Mouse (Mus musculus) megakaryocyte-erythroid progenitor cell, adult 5-6 weeks (primary cell): ENCODE results near the gene Pdcd1lg2. TPM values are rescaled to one million over a fixed set of nuclear protein-coding genes. Genes with fewer than 3 reads are reported as not detected.

Experiments
- ATAC-seq: replicated peaks from 2 replicates; pipeline ENCODE4 v1.8.0; 2016; ENCODE audit warnings: mild to moderate bottlenecking, inconsistent platforms; ENCODE audit not compliant: severe bottlenecking, poor library complexity, low FRiP score, low TSS enrichment
- total RNA-seq, 2 experiments: library from RNA; stranded (forward) in 1 of 2; stranded (reverse) in 1 of 2; fragments of 200-1000, 215-1000 nt in 1 of 2; fragments of >200 nt in 1 of 2; fragmentation: Nextera tagmentation in 1 of 2; gene quantifications; 2 replicates each; pipeline ENCODE4 v1.2.3; 2014 to 2017

The Pdcd1lg2 gene
- total RNA-seq, 2 experiments from 2014 or later = not detected

DNA sequence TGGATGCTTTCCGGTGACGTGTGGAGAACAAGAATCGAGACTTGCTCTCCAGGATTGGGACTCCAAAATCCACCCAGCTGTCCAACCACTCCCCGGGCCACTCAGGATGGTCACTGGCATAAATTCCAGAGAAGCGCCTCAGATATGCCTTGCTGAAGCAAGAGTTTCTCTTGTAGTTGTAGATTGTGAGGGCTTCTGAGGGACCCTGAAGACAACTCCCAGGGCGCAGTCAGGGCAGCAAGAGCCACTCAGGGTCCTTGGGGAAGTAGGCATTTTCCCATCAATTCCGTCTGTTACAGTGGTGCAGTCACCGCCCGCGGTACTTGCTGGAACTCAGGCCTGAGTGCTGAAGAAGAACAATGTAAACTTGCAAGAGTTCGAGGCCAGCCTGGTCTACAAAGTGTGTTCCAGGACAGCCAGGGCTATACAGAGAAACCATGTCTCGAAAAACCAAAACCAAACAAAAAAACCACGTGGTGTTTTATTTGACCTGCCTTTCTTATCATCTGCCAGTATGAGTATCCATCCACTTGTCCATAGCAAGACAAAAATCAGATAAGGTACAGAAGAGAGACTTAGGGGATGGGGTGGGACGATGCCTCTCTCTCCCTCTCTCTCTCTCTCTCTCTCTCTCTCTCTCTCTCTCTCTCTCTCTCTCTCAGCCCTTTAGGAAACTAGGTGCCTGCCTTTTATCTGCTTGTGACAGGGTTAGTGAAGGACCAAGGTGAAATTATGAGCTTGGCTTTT is 76.8 kb downstream of the Pdcd1lg2 start:
- no peak for ATAC-seq

DNA sequence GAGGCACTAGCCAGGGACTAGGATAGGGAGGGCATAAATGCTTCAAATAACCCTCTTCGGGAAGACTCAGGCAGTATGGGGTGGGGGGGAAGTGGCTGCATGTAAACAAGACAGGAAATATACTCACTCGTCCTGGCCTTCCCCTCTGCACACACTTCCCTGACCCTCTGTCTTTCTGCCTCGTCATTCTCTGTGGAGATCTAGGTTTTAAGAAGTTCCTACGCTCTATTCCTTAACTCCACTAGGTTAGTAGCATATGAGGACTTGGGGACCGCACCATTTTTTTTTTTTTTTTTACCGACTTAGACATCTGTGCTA is 77.3 kb downstream of the Pdcd1lg2 start:
- ATAC-seq = no peak

DNA sequence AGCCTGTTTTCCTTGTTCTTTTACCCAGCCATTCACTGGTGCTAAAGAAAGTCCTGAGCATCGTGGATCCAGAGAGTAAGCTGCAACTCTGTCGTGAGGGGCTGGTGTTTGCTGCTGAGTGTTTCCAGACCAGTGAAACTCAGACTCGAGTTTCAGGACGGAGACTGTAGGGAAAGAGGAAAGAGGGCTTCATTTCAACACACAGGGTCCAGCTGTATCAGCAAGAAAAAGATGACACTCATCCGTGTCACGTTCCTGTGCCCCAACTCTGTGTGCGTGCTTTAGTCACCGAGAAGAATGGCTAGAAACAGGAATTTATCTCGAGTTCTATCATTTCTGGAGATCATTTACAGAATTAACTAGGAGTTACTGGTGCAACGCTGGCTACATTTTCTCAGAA is 77.7 kb downstream of the Pdcd1lg2 start:
- no peak for ATAC-seq

DNA sequence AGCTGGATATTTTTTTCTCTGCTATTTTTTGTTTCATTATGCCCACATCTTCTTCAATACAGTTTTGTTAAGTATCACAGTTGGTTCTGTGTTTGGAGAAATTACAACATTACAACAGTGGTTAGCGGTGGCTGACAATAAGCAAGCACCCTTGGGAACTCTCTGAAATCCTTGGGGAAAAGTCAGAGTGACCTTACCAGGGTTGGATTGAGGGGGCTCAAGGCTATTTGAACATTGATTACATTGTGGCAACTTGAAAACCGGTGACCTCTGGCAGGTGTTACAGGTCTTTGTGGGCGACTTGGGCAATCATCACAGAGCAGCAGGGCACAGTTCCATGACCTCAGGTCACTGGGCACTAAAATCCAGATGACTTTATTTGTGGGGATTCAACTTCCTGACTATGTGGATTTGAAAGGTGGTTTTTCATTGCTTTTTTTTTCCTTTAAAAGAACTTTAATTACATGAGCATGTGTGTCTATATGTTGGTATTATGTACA is 79.1 kb downstream of the Pdcd1lg2 start:
- no peak for ATAC-seq

DNA sequence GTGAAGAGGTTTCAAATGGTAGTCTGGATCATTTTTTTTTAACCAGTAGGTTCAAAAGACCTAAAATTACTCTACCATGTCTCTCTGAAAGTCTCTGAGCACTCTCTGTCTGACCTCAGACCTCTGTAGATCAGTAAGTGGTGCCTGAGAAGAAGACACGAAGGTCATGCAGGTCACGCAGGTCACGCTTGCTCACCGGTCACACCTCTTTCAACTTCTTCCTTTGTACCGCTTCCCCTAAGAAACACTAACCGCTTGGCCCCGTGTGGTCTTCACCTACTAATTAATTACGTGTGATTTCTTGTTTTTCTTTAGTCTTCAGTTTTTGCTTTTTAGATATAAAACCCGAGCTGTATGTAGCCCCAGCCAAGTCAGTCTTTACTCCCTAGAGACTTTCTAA is 80.7 kb downstream of the Pdcd1lg2 start:
- no peak for ATAC-seq

DNA sequence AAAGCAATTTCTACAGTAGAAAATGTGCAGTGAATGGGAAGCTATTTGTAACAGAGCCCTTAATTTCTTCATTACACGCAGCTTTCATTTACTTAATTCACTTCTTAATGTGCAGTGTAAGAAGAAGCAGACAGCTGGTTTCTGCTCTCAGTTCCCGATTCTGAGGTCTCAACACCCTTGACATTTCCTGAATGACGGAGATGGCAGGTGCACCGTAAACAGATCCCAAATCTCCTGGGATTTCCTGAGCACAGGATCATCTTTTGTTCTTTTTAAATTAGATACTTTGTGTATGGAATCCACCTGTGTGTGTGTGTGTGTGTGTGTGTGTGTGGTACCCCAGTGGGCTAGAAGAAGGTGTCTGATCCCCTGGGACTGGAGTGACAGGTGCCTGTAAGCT is 83.7 kb downstream of the Pdcd1lg2 start:
- ATAC-seq = no peak

DNA sequence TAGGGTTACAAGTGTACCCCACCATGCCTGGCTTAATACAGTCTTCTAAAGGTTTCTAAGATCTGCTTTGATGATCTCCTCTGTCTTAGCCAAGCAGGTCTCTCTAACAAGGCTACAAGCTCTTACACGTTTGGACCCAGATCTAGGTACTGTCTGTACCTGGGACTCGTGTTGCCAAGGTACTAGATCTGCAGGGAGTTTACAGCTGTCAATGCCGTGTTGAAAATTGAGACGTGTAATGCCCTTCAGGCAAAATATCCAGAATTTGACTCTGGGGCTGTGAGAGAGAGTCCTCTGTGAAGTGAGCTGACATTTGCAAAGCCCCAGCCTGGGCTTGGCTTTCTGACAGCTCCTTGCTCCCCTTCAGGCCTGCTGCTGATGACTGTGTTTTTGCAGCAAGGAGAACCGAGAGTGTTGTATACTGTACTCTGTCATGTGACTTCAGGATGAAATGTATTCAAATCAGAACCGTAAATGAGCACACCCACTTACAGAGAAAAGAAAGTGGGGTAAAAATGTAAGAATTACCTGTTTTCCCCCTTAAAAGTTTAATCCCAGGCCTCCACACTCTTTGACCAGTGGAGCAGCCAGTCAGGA is 85.4 kb downstream of the Pdcd1lg2 start:
- ATAC-seq = no peak

DNA sequence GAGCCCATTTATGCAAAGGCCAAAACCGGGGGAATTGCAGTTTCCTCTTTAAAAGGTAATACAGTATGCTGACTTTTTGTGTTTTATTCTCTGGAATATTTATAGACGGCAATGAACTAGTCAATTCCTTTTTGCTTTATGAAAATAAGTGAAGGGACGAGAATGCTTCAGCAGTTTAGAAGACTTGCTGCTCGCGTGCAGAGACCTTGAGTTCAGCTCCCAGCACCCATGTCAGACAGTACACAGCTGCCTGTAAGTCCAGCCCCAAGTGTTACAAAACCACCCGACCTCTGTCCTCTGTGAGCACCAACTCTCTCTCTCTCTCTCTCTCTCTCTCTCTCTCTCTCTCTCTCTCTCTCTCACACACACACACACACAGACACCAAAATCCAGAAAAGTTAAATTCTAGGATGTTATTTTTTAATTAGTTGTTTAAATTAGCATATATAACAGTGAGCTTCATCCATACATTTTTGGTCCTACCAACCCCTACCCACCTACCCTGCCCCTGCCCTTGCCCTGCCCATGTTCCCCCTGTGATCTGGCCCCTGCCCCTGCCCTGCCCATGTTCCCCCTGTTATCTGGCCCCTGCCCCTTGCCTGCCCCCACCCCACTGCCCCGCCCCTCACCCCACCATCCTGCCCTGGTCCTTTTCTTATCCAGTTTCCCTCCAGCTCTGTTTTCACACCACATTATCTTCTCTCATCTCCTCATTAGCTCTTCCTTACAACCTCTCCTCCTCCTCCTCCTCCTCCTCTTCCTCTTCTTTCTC is 86.3 kb downstream of the Pdcd1lg2 start:
- no peak for ATAC-seq

DNA sequence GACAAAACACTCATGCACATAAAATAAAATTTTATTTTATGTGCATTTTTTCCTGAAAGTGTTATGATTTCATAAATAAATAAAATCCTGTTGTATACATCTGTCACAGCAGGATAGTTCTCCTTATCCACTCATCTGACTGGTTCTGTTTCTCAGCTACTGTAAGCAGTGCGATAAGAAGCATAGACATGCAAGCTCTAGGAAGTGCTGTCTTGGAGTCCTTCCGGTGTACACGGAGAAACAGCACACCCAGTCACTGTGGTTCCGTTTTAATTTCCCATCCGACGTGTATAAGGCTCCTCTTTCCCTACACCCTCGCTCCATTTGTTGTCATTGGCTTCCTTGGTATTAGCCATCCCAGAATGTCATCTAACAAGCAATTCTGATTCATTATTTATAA is 87.2 kb downstream of the Pdcd1lg2 start:
- ATAC-seq = peak; percentile 76

DNA sequence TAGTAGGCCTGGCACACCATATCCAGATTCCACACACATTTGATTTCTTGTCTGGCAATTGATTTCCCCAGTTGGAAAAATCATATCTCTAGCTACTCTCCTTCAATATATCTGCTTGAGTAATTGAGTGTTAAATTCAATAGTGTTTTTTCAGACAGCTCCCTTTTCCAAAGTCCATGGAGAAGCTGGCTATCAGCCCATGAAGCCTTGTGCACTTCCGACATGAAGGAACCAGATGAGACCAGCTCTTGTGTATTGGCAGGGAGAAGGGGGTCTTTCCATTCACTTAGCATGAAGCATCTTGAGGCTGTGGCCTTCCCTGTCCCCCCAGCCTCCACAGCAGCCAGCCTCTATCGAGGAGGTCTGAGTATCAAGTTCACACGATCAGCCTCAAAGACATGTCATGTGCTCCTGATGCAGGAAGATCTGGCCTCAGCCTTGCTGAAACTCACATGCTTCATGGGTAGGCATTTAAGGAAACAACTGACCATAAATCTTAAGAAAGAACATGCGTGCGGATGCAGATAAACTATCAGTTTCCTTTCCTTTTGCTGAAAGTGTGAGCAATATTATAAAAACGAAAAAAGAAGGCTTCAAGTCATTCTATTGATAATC is 88.2 kb downstream of the Pdcd1lg2 start:
- ATAC-seq = no peak

DNA sequence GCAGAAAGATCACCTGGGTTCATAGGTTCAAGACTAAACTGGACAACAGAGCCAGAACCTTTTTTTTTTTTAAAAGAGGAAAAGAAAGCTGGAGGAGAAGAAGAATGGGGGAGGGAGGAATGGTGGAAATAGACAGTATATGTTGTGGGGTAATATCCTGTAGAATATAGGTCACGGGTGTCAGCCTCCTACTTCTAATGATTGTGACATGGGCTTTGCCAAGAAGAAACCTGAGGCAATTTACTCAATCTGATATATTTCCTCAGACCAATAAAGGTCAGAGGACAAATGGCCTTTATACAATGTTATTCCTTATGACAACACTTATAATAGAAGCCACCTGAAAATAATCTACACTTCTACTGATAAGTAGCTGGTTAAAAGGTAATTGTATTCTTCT is 89.6 kb downstream of the Pdcd1lg2 start:
- ATAC-seq = no peak

DNA sequence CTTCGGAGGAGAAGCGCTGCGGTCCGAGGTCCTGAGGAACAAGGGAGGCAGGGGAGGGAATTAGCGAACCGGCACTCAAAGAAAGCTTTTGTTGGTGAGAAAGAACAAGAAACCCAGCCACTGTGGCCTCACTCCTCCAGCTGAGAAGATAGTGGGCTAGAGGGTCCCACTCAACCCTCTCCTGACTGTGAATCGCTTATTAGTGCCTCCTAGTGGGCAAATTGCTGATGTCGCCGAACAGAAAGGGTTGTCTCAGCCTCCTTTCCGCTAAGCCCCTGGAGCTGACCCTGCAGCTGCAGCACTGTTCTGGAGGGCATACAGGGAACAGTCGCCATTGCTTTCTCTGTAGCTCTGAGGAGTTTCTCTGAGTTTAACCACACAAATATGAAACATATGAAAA is 90.4 kb downstream of the Pdcd1lg2 start:
- peak; percentile 40 for ATAC-seq

DNA sequence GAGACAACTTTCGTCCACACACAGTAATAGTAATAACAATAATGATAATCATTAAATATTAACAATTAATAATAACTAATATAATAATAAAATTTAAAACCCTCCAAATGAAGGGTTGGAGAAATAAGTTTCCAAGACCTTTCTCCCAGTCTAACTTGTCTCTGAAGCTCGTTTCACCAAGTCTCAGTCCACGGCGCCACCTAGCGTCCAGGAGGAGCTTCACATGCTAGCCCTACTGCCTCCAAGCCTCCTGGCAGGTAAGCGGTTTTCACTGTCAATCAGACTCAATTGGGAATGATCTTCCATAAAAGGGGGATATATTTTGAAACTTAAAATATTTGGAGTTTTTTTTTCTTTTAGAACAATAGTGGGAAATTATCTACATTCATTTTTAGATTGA is 90.8 kb downstream of the Pdcd1lg2 start:
- ATAC-seq = peak; percentile 66

DNA sequence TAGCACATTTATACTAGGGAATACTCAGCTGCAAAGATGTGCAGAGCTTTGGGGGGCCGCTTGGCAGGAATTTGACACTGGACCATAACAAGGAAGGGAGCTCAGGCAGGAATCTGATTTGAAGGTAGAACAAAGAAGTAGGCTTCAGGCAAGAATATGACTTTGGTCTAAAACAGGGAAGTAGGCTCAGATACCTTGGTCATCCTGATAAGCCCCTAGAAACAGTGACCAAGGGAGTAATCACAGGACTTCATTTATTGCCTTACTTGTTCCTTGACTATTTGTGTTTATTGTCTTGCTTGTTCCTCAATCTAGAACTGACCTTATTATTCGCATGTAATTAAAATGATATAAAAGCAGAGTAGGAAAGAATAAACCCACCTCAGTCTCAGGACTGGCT is 93.4 kb downstream of the Pdcd1lg2 start:
- ATAC-seq = no peak

DNA sequence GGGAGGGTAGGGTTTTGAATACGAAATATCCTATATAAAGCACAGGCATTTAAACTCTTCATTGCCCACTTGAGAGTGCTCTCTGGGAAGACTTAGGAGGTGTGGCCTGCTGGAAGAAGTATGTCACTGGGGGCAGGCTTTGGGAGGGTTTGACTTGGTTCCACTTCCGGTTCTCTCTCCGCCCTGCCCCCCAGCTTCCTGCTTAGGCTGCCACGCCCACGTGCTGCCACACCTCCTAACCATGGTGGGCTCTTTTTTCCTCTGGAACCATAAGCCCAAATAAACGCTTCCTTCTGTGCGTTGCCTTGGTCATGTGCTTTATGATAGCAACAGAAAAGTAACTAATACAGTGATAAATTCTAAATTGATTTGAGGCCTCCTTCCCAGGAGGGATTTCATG is 94.9 kb downstream of the Pdcd1lg2 start:
- ATAC-seq = no peak

DNA sequence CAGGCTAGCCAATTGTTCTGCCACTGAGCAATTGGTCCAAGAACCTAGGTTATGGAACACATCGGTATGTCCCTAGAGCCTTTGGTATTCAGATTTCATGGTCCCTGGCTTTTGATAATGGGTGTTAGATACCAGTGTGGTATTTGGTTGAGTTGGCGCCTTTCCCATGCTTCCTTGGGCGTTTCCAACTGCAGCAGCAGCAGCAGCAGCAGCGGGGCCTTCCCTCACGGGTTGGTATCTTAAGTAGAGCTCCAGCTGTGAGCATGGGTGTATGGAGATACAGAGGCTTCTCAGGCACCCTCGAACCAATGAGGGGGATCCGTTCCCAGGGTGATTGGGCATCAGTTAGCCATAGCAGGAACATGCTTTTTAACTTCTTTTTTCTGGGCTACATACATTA is 97.5 kb downstream of the Pdcd1lg2 start:
- ATAC-seq = peak; percentile 98

DNA sequence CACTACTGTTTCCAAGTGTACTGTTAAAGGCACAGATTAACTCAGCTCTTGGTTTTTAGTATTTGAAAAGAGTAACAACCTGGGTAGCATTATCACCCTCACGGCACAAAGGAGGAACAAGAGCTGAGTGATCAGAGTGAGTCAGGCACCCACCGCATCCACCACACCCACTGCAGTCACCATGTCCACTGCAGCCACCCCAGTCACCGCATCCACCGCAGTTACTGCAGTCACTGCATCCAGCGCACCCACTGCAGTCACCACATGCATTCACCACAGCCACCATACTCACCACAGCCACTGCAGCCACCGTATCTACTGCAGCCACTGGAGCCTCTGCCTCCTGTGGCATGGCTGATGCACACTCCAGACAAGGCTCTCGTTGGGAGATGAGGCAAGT is 99.1 kb downstream of the Pdcd1lg2 start:
- no peak for ATAC-seq

DNA sequence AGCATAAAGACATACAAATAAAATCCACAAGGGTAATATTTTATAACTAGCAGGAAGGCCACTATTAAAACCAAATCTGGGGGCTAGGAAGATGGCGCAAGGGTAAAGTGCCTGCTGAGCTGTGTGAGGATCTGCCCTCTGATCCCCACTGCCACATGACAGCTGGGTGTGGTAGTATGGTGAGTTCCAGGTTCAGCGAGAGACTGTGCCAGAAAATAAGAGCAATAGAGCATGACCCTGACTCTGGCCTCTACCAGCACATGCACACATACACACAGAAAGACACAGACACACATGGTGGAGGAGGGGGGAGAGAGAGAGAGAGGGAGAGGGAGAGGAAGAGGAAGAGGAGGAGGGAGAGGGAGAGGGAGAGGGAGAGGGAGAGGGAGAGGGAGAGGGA is 101.1 kb downstream of the Pdcd1lg2 start:
- ATAC-seq = no peak

DNA sequence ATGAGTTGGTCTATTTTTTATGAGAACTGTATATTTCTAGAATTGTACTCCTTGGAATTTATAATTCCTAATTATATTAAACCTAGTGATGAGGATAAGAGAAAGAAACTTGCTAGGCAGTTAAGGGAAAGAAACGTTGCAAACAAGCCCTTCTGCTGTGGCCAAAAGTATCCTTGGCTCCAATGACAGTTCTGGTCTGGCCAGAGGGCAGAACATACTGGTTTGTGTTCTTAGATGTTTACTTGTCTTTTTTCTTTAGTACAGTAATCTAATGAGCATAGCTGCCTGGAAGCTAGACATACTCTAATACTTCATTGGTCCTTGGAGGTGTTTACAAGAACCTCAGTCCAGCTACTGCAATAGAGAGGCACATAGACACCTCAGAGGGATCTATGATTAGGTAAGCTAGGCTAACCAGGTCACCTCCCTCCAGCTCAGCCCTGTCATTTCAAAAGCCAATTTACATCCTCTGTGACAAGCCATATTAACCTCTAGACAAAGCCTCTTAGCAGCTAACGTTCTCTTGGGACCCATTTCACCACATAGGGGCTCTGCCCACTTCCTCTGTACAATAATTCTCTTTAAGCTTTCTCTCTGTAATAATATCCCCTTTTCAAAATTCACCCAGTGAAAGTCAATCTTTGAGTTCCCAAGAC is 102.5 kb downstream of the Pdcd1lg2 start:
- ATAC-seq = no peak

DNA sequence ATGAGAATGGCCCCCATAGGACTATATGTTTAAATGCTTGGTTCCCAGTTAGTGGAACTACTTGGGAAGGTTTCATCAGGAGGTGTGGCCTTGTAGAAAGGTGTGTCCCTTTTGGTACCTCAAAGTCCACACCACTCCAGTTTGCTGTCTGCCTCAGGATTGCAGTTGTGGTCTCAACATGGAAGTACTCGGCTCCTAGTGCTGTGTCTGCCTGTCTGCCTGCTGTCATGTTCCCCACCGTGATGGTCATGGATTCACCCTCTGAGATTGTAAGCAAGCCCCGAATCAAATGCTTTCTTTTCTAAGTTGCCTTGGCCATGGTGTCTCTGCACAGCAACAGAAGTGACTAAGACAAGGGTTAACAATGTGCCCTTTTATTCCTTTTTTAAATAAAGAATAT is 103.4 kb downstream of the Pdcd1lg2 start:
- ATAC-seq = no peak
